Mouse (Mus musculus) myocyte (in vitro differentiated cells): Measurements from ENCODE around the gene Cmklr1.

Experiments
- CEBPB ChIP-seq: IDR thresholded peaks from 2 replicates; pipeline ENCODE4 v1.6.1; 2011; ENCODE audit warnings: mild to moderate bottlenecking, moderate library complexity; ENCODE audit not compliant: poor library complexity, insufficient read depth, severe bottlenecking
- E2F4 ChIP-seq: IDR thresholded peaks from one replicate; pipeline ENCODE4 v1.6.1; 2011; ENCODE audit warnings: mild to moderate bottlenecking, control low read depth, moderate library complexity; ENCODE audit not compliant: insufficient read depth
- MYOG ChIP-seq, 3 experiments: IDR thresholded peaks; one replicate each; pipeline ENCODE4 v1.6.1; 2011; ENCODE audit warnings: control low read depth in 2 of 3, low read depth in 2 of 3, mild to moderate bottlenecking in 2 of 3; ENCODE audit not compliant: insufficient read length in 2 of 3, control insufficient read depth in 1 of 3, insufficient read depth in 1 of 3
- POLR2A ChIP-seq: IDR thresholded peaks from one replicate; pipeline ENCODE4 v1.6.1; 2011; ENCODE audit warnings: low read depth, mild to moderate bottlenecking, control low read depth, moderate library complexity; ENCODE audit not compliant: insufficient read length
- USF1 ChIP-seq: IDR thresholded peaks from one replicate; pipeline ENCODE4 v1.6.1; 2011; ENCODE audit warnings: low read depth, mild to moderate bottlenecking, control low read depth, moderate library complexity

DNA sequence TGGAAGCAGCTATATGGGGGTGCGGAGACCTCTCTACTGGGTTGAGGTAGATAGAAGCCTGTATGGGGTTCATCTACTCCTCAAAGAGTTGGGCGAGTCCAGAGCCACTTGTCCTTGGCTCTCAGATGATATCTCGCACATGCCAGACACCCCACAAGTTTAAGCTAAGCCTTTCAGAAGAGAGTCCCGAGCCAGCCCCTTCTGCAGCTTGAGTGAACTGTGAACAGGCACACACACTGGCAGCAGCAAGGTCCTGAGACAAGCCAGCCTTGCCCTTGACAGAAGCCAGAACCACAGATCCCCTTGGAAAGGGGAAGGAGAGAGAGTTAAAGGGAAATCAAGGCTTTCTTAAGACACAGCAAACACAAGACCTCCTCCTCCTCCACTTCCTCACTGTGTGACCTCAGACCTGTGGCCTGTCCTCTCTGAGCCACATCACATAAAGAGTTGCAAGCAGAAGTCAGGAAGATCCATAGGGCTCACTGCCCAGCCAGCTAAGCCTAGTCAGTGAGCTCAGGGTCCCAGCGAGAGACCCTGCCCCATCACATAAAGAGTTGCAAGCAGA, 1.5 kb downstream of the Cmklr1 start:
- TF ChIP-seq CEBPB (no peak), POLR2A (no peak), MYOG (IDR thresholded peaks at IDR 0.05; ENCODE audit: control insufficient read depth in 1 of 3, insufficient read depth in 1 of 3, insufficient read length in 2 of 3, low read depth in 2 of 3) (no peak), USF1 (no peak), E2F4 (no peak)
